8 mouse cellular contexts compared by ENCODE assay signal in genomic region chr5:142630224-142630623, GRCm38 (mm10). TPM values are rescaled to one million over a fixed set of nuclear protein-coding genes. Genes with fewer than 3 reads are reported as not detected.
DNase-seq lines count a peak whose midpoint lies in the region; ATAC-seq and TF ChIP-seq lines count a peak whose summit lies in the region.

No protein-coding gene starts in this region.

- no peak for TF ChIP-seq CTCF in left cerebral cortex, adult 2 months (IDR thresholded peaks at IDR 0.05)
- TF ChIP-seq CTCF in cortical plate, adult 2 months (IDR thresholded peaks at IDR 0.05; ENCODE audit: extremely low read depth, insufficient read depth, low read length): no peak

- intact Hi-C loops in left cerebral cortex, adult 2 months (cut with DNase I): loop anchor here (2.0 kb wide), 1 partner anchor 87 kb away; no protein-coding TSS in a partner anchor
- intact Hi-C loops in left cerebral cortex, postnatal 4 days (cut with DNase I): no loop called here

- 11% methylated on average over 6 of the region's 6 CpGs for WGBS in heart, embryonic 16.5 days
- 6% methylated on average over 6 of the region's 6 CpGs for WGBS in liver, embryonic 12.5 days (ENCODE audit: insufficient replicate concordance)
- 9% methylated on average over 6 of the region's 6 CpGs for WGBS in neural tube, embryonic 14.5 days

- H3K27ac ChIP-seq in left cerebral cortex, adult 2 months: peak overlapping the region; percentile 88; the same call in 1 of the 2 replicates
- H3K27ac ChIP-seq in cortical plate, adult 2 months (ENCODE audit: insufficient read depth, low read length): no peak overlapping the region
- H3K27ac ChIP-seq in heart, embryonic 16.5 days (ENCODE audit: low read length): no peak overlapping the region
- peak overlapping the region; percentile 95 for H3K27ac ChIP-seq in liver, embryonic 12.5 days
- H3K27ac ChIP-seq in neural tube, embryonic 14.5 days (ENCODE audit: low read depth, low read length): no peak overlapping the region

- peak overlapping the region; percentile 84 for H3K4me2 ChIP-seq in heart, embryonic 16.5 days (ENCODE audit: low read depth, low read length)
- H3K4me2 ChIP-seq in liver, embryonic 12.5 days: peak overlapping the region; percentile 91
- peak overlapping the region; percentile 77 for H3K4me2 ChIP-seq in neural tube, embryonic 14.5 days (ENCODE audit: low read depth, low read length)

- no peak for DNase-seq in left cerebral cortex, adult 2 months (ENCODE audit: extremely low spot score in 1 of 2, low spot score in 2 of 2)
- DNase-seq in left cerebral cortex, postnatal 4 days: no peak
- DNase-seq in adrenal gland, postnatal 10 days: no peak
- DNase-seq in cerebellum, adult 11-12 months: no peak

- no peaks in the 10 kb centered on the region for H3K9me3 ChIP-seq in heart, embryonic 16.5 days (replicated peaks; ENCODE audit: control insufficient read depth, low read length)
- no peaks in the 10 kb centered on the region for H3K9me3 ChIP-seq in liver, embryonic 12.5 days (replicated peaks)
- H3K9me3 ChIP-seq in neural tube, embryonic 14.5 days (ENCODE audit: control insufficient read depth, low read length): no peaks in the 10 kb centered on the region

- H3K9ac ChIP-seq in heart, embryonic 16.5 days (ENCODE audit: low read length): peak overlapping the region; percentile 96
- peak overlapping the region; percentile 98 for H3K9ac ChIP-seq in liver, embryonic 12.5 days
- H3K9ac ChIP-seq in neural tube, embryonic 14.5 days (replicated peaks; ENCODE audit: low read depth, low read length): peak overlapping the region; percentile 78

- H3K4me1 ChIP-seq in cortical plate, adult 2 months (ENCODE audit: control insufficient read depth, insufficient read depth, low read length): peaks cover 4% of the 10 kb centered on the region; the same call in 1 of the 2 replicates
- H3K4me1 ChIP-seq in heart, embryonic 16.5 days (ENCODE audit: control insufficient read depth, insufficient read depth, low read length): peaks cover 12% of the 10 kb centered on the region
- H3K4me1 ChIP-seq in liver, embryonic 12.5 days: peaks cover 30% of the 10 kb centered on the region
- peaks cover 19% of the 10 kb centered on the region for H3K4me1 ChIP-seq in neural tube, embryonic 14.5 days (ENCODE audit: control insufficient read depth, insufficient read depth, low read length)

- TF ChIP-seq POLR2A in cortical plate, adult 2 months (IDR thresholded peaks at IDR 0.05; ENCODE audit: extremely low read depth, insufficient read depth, low read length): no peak

- peak overlapping the region; percentile 65 for H3K4me3 ChIP-seq in left cerebral cortex, adult 2 months
- peak overlapping the region; percentile 41 for H3K4me3 ChIP-seq in cortical plate, adult 2 months (ENCODE audit: insufficient read depth, low read length)
- peak overlapping the region; percentile 98 for H3K4me3 ChIP-seq in heart, embryonic 16.5 days (ENCODE audit: low read length)
- peak overlapping the region; percentile 100 for H3K4me3 ChIP-seq in liver, embryonic 12.5 days
- H3K4me3 ChIP-seq in neural tube, embryonic 14.5 days (ENCODE audit: low read depth, low read length): peak overlapping the region; percentile 94

- peaks cover 12% of the 10 kb centered on the region; the same call in 1 of the 2 replicates for H3K36me3 ChIP-seq in heart, embryonic 16.5 days (ENCODE audit: control insufficient read depth, insufficient read depth)
- peaks cover 46% of the 10 kb centered on the region for H3K36me3 ChIP-seq in liver, embryonic 12.5 days
- H3K36me3 ChIP-seq in neural tube, embryonic 14.5 days (ENCODE audit: control insufficient read depth, insufficient read depth, low read length): peaks cover 9% of the 10 kb centered on the region; the same call in 1 of the 2 replicates

- H3K27me3 ChIP-seq in heart, embryonic 16.5 days (ENCODE audit: control insufficient read depth, insufficient read depth, low read length): no peaks in the 10 kb centered on the region
- peaks cover 15% of the 10 kb centered on the region for H3K27me3 ChIP-seq in liver, embryonic 12.5 days (replicated peaks)
- no peaks in the 10 kb centered on the region for H3K27me3 ChIP-seq in neural tube, embryonic 14.5 days (ENCODE audit: control insufficient read depth, insufficient read depth, low read length)

- ATAC-seq in heart, embryonic 16.5 days (replicated peaks; ENCODE audit: extremely low read depth, insufficient read depth, low FRiP score): no peak
- ATAC-seq in liver, embryonic 12.5 days: no peak
- ATAC-seq in neural tube, embryonic 14.5 days (ENCODE audit: low read depth): no peak

RNA-seq across cellular contexts. Expression of gene Wipi2, which starts 2.7 kb away (rescaled TPM):
- 100 to 1,000 TPM in 1 of 2 experiments, 10 to 100 TPM in 1; 99.7 to 102 TPM for total RNA-seq in left cerebral cortex, adult 2 months (2021)
- total RNA-seq in left cerebral cortex, postnatal 4 days (2021): 10 to 100 TPM; 60.0 to 62.4 TPM
- 72.2 and 74.3 TPM in 2 replicates for polyA plus RNA-seq in cortical plate, adult 2 months (2012; rRNA removed)
- 27.5 and 29.4 TPM in 2 replicates for polyA plus RNA-seq in heart, embryonic 16.5 days (2015; fragmentation: Nextera tagmentation; extraction: Ambion mirVana)
- polyA plus RNA-seq in liver, embryonic 12.5 days (2016; fragmentation: Nextera tagmentation; extraction: Ambion mirVana): 46.7 and 50.1 TPM in 2 replicates
- polyA plus RNA-seq in neural tube, embryonic 14.5 days (2014; fragmentation: Nextera tagmentation; extraction: Ambion mirVana): 40.4 and 53.1 TPM in 2 replicates
- total RNA-seq in adrenal gland, postnatal 10 days (2021): 100 to 1,000 TPM in 1 of 2 experiments, 10 to 100 TPM in 1; 93.6 to 102 TPM

RNA-seq across cellular contexts. Expression of gene Mmd2, which starts 21.6 kb away (rescaled TPM):
- total RNA-seq in left cerebral cortex, adult 2 months (2021): 100 to 1,000 TPM; 103 to 104 TPM
- 10 to 100 TPM; 76.5 to 90.3 TPM for total RNA-seq in left cerebral cortex, postnatal 4 days (2021)
- polyA plus RNA-seq in cortical plate, adult 2 months (2012; rRNA removed): 96.9 and 99.1 TPM in 2 replicates
- 0.14 and 0.24 TPM in 2 replicates for polyA plus RNA-seq in heart, embryonic 16.5 days (2015; fragmentation: Nextera tagmentation; extraction: Ambion mirVana)
- 15.3 and 17.3 TPM in 2 replicates for polyA plus RNA-seq in liver, embryonic 12.5 days (2016; fragmentation: Nextera tagmentation; extraction: Ambion mirVana)
- polyA plus RNA-seq in neural tube, embryonic 14.5 days (2014; fragmentation: Nextera tagmentation; extraction: Ambion mirVana): 59.7 and 59.9 TPM in 2 replicates
- total RNA-seq in adrenal gland, postnatal 10 days (2021): 10 to 100 TPM; 46.5 to 54.0 TPM

Comparison
In these comparisons a context has a peak if more than half of its experiments do, and no peak if none do; other contexts are left out.
1. H3K27ac ChIP-seq: peak in left cerebral cortex, adult 2 months (single experiment) and liver, embryonic 12.5 days (single experiment); none in cortical plate, adult 2 months (single experiment), heart, embryonic 16.5 days (single experiment) and neural tube, embryonic 14.5 days (single experiment).
2. H3K4me3 ChIP-seq: peak in every context shown above with its lines; median percentile 100 in liver, embryonic 12.5 days; 98 in heart, embryonic 16.5 days; 94 in neural tube, embryonic 14.5 days; 65 in left cerebral cortex, adult 2 months; 41 in cortical plate, adult 2 months.
3. RNA of gene Mmd2, which starts 21.6 kb away (polyA plus RNA-seq): 96.9 to 99.1 TPM in cortical plate, adult 2 months, 59.7 to 59.9 TPM in neural tube, embryonic 14.5 days and 15.3 to 17.3 TPM in liver, embryonic 12.5 days; 0.14 to 0.24 TPM in heart, embryonic 16.5 days; every median in the first group is over 10 times any median in the second.
4. Peak in every context shown above with its lines, with median percentiles within 50 percentile points of each other: H3K4me2 ChIP-seq and H3K9ac ChIP-seq.